Mouse (Mus musculus) cerebellum, postnatal 14 days (tissue): ENCODE results near the gene Rgs5.

ENCODE experiments used
- DNase-seq, 2 experiments: peaks; one replicate each; pipeline ENCODE4 v3.0.0; 2021; ENCODE audit warnings: mixed read lengths in 2 of 2

The Rgs5 gene

GRCm38 (mm10) chr1:169655256-169655655, at the start of gene Rgs5:
Gene Rgs5 (plus strand): TSS chr1:169655501.
- no peak for DNase-seq

GRCm38 (mm10) chr1:169606164-169606563, 49.1 kb upstream of the Rgs5 start:
- DNase-seq: no peak

DNA sequence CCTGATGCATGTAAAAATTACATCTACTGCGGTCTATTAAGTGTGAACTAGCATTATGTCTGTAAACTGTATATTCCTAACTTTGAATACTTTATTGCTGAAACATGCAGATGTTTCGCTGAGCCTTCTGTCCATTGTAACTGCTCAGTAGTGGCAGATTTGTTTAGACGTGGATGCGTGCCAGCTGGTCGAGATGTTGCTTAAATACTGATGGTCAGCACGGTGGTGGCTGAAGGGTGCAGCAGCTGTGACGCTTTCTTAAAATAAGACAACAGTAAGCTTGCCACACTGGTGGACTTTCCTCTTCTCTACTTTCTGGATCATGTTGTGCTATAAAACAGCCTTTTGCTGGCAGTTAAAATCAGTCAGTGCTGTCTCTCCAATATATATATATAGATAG, 25.6 kb upstream of the Rgs5 start:
- DNase-seq: no peak

DNA sequence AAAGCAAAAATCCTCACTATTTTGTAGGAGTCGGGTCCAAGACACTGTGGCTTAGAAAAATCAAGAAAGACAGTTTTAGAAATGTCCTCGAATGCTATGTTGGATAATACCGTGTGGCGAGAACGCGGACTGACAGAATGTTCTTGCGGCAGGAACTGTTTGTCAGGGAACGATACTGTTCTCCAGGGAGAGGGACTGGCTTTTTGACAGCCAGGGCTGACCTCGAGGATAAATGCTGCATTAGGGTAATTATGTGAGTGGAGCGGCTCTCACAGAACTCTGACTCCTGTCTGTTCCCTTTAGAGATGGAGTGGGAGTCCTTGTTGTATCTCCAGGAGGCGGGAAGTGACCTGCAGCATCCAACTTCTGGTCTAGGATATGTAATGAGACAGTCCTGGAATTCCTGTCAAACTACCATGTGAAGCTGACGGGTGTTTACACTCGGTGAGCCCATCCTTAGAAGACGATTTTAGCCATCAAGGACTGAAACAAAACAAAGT, 18.0 kb upstream of the Rgs5 start:
- DNase-seq: no peak

GRCm38 (mm10) chr1:169644884-169645653, 10.2 kb upstream of the Rgs5 start:
- DNase-seq: no peak

DNA sequence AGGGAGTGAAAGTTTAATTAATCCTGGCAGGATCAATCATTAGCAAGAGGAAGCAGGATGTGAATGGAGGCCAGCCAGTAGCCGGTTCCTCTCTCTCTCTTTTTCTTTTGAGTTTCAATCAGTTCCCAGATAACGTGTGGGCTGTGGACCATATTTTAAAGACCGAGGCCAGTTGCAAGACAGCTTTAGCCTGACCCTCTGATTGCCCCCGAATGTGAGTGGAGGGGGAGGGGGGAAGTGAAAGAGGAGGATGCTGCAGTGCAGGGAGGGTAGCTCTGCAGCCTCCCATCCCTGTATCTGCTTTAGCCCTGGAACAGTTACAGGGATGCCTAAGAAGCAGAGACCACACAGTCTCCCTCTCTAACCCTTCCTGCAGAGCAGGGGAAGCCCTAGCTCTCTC, 4.2 kb downstream of the Rgs5 start:
- no peak for DNase-seq

GRCm38 (mm10) chr1:169667328-169667727, 12.0 kb downstream of the Rgs5 start:
- DNase-seq: no peak

DNA sequence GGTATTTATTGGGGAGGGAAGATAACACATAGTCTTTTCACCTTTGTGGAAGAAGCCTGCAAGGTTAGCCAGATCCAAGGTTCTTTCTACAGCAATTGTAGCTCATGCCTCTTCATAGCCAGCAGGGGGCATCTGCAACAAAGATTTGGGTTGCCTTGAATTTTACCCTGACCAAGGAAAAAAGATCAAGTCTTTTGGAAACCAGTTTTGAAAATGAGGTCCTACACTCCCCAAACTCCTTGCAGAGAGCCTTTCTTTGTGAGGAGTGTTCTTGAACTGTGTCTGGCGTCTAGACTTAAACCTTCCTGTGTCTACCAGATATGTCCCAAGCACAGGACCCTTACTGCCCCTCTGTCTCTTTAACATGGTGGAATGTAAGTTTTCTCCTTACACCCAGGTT, 15.4 kb downstream of the Rgs5 start:
- DNase-seq: peak; percentile 46 to 63

DNA sequence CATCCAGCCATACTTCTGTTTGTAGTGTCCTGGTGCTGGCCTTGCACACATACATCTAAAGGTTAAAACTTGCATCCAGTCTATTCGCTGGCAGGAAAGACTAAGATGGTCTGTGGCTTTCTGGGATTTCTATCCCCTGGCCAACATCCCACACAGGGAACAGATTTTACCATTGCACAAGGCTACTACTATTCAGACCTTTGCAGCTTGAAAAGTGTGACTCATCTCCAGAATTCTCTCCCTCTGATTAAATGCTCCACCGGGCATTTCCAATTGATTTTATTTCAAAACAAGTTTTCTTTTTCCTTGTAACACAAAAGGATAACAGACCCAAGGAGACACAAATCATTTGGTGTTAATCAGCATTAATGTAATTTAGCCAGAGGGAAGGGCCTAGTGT, 16.5 kb downstream of the Rgs5 start:
- DNase-seq: no peak

DNA sequence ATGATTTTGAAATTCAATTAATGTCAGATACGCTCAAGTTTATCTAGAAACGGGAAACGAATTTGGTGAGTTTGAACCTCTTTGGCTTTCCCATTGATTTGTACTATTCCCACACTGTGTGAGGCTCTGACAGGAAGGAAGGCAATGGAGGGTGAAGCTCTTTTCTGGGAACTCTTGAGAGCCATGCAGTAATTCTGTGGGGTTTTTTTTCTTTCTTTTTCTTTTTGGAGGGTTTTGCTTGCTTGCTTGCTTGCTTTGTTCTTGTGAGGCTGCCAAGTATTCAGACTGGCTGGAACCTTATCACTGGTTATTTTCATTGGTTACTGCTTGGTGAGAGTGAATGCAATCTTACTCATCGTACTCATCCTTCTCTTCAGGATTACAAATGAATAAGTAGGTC, 17.0 kb downstream of the Rgs5 start:
- no peak for DNase-seq

DNA sequence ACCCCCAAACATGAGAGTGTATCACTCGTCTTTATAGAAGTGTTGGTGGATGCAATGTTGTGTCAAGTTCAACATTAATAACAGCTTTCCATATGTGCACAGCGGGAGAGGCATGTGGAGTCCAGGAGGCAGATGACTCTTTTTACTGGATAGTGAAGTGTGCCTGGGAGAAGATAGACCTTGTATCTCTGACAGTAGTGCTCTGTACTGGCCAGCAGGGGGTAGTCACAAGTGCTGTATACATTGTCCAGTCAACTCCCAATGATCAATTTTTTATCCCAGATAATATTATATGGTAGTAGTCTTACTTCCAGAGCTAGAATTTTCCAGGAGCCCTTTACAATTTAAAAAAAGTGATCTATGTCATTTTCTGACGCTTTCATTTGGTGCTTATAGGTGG, 18.8 kb downstream of the Rgs5 start:
- peak; percentile 17 to 30 for DNase-seq

GRCm38 (mm10) chr1:169676751-169677150, 21.4 kb downstream of the Rgs5 start:
- DNase-seq: no peak

- no peak for DNase-seq
Measured at GRCm38 (mm10) chr1:169680455-169681208, 25.3 kb downstream of the Rgs5 start.

DNA sequence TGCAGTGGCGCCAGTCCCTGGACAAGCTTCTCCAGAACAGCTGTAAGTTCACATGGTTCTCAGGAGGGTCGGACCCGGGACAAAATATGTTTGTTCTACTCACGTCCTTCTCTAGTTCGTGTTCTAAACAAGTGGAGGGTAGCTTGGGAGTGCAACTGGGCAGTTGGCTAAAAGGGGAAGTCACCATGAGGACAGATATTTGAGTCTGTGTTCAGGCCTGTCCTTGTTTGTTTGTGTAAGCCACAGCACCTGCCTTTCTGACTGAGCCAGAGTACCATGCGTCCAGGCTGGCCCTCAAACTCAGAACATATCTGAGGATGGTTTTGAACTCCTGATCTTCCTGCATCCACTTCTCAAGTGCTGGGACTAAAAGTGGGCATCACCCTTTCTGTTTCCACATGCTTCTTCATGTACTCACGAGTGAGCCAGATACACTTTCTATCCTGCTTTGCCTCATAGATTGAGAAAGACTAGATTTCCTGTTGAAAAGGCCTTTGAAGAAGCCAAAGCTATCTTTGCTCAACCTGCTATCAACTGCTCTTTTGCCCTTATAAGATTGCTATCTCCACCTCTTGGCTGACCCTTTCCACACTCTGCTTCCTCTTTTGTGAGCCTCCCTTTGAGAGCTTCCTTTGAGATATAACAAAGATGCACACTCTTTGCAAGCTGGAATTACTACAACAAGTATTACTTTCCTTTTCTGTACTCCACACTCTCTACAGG, 27.6 kb downstream of the Rgs5 start:
- DNase-seq: no peak

GRCm38 (mm10) chr1:169685257-169685656, 30.0 kb downstream of the Rgs5 start:
- DNase-seq: no peak

DNA sequence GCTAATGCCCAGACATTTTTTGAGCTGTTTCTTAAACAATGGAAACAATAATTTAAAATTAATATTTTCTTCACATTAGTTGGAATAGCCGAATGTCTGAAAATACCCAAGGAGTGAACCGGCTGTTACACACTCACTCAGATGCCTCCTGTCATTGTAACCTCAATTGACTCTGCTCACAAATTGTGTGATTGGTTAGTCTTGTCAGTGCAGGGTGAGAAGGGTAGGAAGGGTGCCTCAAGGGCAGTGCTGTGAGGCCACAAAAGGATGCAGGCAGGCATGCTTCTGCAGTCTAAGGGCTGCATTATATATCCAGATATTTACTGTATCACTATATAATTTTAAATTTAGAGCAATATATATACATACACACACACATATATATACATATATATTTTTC, 37.7 kb downstream of the Rgs5 start:
- no peak for DNase-seq

- DNase-seq: no peak
Measured at GRCm38 (mm10) chr1:169693537-169693936, 38.2 kb downstream of the Rgs5 start.

DNA sequence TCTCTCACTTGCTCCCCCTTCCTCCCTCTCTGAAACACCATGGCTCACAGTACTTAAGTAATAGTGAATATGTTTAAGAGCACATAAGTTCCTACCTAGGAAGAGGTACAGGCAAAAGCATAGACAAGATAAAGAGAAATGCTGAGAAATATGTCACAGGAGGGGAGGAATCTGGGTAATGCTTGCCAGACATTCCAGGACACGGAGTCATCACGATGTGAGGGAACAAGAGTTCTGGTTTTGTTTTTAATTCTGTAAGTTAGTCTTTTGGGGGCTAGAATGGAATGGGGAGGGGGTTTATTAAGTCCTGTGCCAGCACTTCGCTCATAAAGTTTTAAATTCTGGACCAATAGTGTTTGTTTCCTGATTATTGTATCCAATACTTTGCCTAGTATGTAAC, 40.1 kb downstream of the Rgs5 start:
- DNase-seq: no peak

DNA sequence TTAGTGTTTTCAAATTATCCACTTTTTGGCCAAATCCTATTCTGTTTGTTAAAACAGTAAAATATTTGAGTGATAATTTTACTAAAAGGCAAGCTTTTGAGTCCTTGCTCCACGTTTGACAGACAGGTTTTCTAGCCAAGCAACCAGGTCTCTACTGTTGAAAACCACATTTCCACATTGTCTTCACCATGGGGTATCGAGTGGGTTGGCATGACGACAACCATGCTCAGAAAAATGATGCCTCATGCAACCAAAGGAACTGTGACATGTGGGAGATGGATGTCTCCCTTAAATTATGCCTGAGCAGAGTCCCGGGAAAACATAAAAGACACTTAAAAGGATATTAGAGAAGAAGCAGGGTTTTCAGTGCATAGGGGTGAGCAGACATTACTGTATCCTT, 41.9 kb downstream of the Rgs5 start:
- DNase-seq: peak; percentile 68 to 71

DNA sequence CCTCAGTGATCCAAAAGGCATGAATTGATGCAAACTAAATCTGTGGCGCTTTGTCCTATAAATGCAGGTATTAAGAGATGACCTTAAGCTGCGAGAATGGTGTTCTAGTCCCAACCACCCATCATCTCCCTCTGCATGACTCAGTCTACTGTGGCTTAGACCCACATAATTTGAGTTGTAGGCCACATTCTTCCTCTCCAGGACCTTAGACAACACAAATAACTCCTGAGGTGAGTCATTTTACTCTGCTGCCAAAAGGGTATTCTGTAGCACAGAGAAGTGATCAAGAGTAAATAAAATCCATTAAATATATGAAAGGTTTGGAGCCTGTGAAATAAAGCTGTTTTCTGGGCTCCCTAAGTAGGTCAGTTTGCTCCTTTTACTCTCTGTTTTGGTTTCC, 43.9 kb downstream of the Rgs5 start:
- DNase-seq: no peak

DNA sequence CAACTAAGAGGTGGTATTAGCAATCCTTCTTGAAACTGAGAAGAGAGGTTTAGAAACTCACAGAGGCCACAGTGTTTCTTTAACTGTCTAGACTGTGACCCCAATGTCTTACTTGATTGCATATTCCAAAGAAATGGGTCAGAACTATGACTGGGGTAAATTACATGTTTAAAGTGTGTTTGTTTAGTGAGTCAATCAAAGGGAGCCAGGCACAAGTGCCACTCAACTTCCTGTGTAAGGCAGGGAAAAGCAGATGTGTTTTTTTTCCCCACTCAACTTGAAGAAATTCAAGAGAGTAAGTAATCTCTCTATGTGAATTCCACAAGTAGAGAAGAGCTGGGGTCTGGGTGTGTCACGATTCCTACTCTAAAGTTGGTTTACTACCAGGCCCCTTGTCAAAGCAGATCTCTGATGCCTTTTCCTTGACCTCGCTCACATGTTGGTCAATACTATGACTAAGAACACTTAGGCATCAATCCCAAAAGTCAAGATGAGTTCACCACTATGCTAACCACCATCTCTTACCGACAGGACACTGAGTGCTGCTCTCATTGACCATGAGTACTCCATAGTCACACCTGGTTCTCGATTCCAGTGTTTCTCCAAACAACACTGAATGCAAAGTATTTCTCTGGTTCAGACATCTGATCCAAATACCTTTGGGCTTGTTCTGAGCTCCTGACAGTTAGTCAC, 49.2 kb downstream of the Rgs5 start:
- DNase-seq: no peak

DNA sequence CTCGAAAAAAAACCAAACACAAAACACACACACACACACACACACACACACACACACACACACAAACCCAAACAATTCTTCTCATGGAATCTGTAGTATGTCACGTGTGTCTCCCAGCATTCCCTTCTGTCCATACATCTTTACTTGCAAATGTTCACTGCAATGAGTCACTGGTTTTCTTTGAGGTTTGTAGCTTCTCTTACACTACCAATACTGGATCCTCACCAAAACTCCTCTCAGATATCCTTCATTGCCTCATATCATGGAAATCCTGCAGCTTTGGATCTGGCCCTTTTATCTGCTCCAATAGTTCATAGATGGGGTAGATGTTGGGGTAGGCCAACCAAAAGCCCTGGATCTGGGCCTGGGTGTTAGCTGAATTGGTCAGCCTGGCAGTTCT, 66.5 kb downstream of the Rgs5 start:
- no peak for DNase-seq

- DNase-seq: no peak
Measured at GRCm38 (mm10) chr1:169726319-169726718, 71.0 kb downstream of the Rgs5 start.
